Mouse (Mus musculus): ENCODE measurements around the gene Tor1a.
"Not testable (repeated sequence)": the region's sequence is repeated elsewhere in the genome, so short reads cannot be mapped to it uniquely, and the experiment has no call there.

The Tor1a gene

GRCm38 (mm10) chr2:30918780-30919329 lies 48.9 kb downstream of the Tor1a start:
- DNase-seq (ENCODE audit: low spot score in 2 of 2): no peak

- no peak for DNase-seq (ENCODE audit: low spot score in 2 of 2)
Observed at GRCm38 (mm10) chr2:30918126-30918525, 49.6 kb downstream of the Tor1a start.

- no peak for DNase-seq (ENCODE audit: low spot score in 2 of 2)
Observed at GRCm38 (mm10) chr2:30917649-30918048, 50.1 kb downstream of the Tor1a start.

GRCm38 (mm10) chr2:30915933-30916332 lies 51.8 kb downstream of the Tor1a start:
- not testable (repeated sequence) for DNase-seq (ENCODE audit: low spot score in 2 of 2)

- no peak for DNase-seq (ENCODE audit: low spot score in 2 of 2)
Observed at GRCm38 (mm10) chr2:30915376-30915775, 52.4 kb downstream of the Tor1a start.

- no peak for DNase-seq (ENCODE audit: low spot score in 2 of 2)
Observed at GRCm38 (mm10) chr2:30914836-30915235, 52.9 kb downstream of the Tor1a start.

GRCm38 (mm10) chr2:30913022-30913421 lies 54.7 kb downstream of the Tor1a start:
- DNase-seq (ENCODE audit: low spot score in 2 of 2): no peak

GRCm38 (mm10) chr2:30912291-30912773 lies 55.4 kb downstream of the Tor1a start:
- no peak for DNase-seq (ENCODE audit: low spot score in 2 of 2)

Data from cerebellum, postnatal 4 days (tissue).